Mouse (Mus musculus) bone marrow, adult 2 months (tissue): ENCODE measurements at regions not wholly inside any gene's neighbourhood (a gene's known extent, or its start where the extent isn't known, plus 50 kb on each side); places are given as distances from the start of the nearest gene placed in this dataset.

Experiments used
- CTCF ChIP-seq: fragments of 200-500 bp; IDR thresholded peaks from 2 replicates; pipeline ENCODE4 v1.5.1; 2011; ENCODE audit warnings: low read length, control low read depth; ENCODE audit not compliant: control insufficient read depth, insufficient read depth
- POLR2A ChIP-seq: fragments of 200-500 bp; IDR thresholded peaks from 2 replicates; pipeline ENCODE4 v1.6.1; 2011; ENCODE audit warnings: low read depth, mild to moderate bottlenecking, control low read depth, low read length, borderline replicate concordance; ENCODE audit not compliant: control insufficient read depth

GRCm38 (mm10) chr4:83915871-83916270 is 390.5 kb downstream of the Ccdc171 start:
- TF ChIP-seq CTCF (no peak), POLR2A (no peak)
